Mouse (Mus musculus) MN1 (cell line): ENCODE measurements around the gene Fst.

ENCODE experiments used
- DNase-seq: peaks from one replicate; pipeline ENCODE4 v3.0.0-alpha.2; 2016; ENCODE audit warnings: low spot score

Gene Fst

DNA sequence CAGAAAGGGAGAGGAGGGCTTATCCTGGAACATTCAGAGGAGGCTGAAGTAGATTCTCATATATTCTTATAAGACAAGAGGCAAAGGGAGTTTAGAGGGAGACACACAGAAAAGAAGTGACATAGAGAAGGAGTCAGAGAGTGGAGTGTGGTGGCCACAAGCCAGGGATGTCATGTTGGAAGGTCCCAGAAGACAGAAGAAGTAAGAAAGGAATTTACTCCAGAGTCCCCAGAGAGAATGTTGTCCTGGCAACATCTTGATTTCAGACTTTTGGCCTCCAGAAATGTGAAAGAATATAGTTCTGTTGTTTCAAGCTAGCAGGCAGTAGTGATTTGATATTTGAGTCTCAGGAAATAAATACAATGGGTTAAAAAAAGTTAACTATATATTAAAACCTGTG, 46.4 kb downstream of the Fst start:
- DNase-seq, result no peak

GRCm38 (mm10) chr13:114406866-114407265, 51.9 kb downstream of the Fst start:
- no peak for DNase-seq

- no peak for DNase-seq
These were observed 52.3 kb downstream of the Fst start for GRCm38 (mm10) chr13:114406424-114406823.

GRCm38 (mm10) chr13:114405100-114405715, 53.5 kb downstream of the Fst start:
- no peak for DNase-seq
